Mouse (Mus musculus) testis, adult 2 months (tissue): Measurements from ENCODE around the gene 0610030E20Rik. TPM values are rescaled to one million over a fixed set of nuclear protein-coding genes. Genes with fewer than 3 reads are reported as not detected.

Experiments
- H3K27ac ChIP-seq: fragments of 200-500 bp; 2 replicates; pipeline ENCODE4 v1.5.1; 2012; ENCODE audit warnings: low read depth, low read length; ENCODE audit not compliant: control insufficient read depth, insufficient read depth
- H3K27me3 ChIP-seq: fragments of 200-500 bp; 2 replicates; pipeline ENCODE4 v1.6.1; 2012; ENCODE audit warnings: mild to moderate bottlenecking, low read length, moderate library complexity; ENCODE audit not compliant: control insufficient read depth, insufficient read depth
- H3K36me3 ChIP-seq: fragments of 200-500 bp; 2 replicates; pipeline ENCODE4 v1.6.1; 2012; ENCODE audit warnings: mild to moderate bottlenecking, low read length; ENCODE audit not compliant: control insufficient read depth, insufficient read depth
- H3K4me1 ChIP-seq: fragments of 200-500 bp; 2 replicates; pipeline ENCODE4 v1.6.1; 2012; ENCODE audit warnings: low read length; ENCODE audit not compliant: control insufficient read depth, insufficient read depth
- H3K4me3 ChIP-seq: fragments of 200-500 bp; 2 replicates; pipeline ENCODE4 v1.5.1; 2012; ENCODE audit warnings: low read depth, mild to moderate bottlenecking, low read length, moderate library complexity, mixed read lengths; ENCODE audit not compliant: control insufficient read depth
- CTCF ChIP-seq: fragments of 200-500 bp; IDR thresholded peaks from 2 replicates; pipeline ENCODE4 v1.5.1; 2012; ENCODE audit warnings: low read depth, mild to moderate bottlenecking, inconsistent platforms, low read length, moderate library complexity; ENCODE audit not compliant: control insufficient read depth, insufficient read depth, insufficient replicate concordance
- POLR2A ChIP-seq: fragments of 200-500 bp; IDR thresholded peaks from 2 replicates; pipeline ENCODE4 v1.6.1; 2012; ENCODE audit warnings: low read depth, mild to moderate bottlenecking, inconsistent platforms, low read length, moderate library complexity; ENCODE audit not compliant: control insufficient read depth
- polyA plus RNA-seq: library from polyadenylated mRNA; depleted of rRNA; stranded (reverse); fragments of >200 nt; gene quantifications from 2 replicates; pipeline ENCODE4 v1.2.3, GENCODE M21; 2012

Gene 0610030E20Rik
- polyA plus RNA-seq, 1 experiment, result 21.5 TPM

GRCm38 (mm10) chr6:72350214-72350613, 3.1 kb downstream of the 0610030E20Rik start:
- Histone ChIP-seq H3K36me3 (peaks cover 4% of the 10 kb centered on the region), H3K27ac (peak overlapping the region; percentile 72; the same call in 1 of the 2 replicates), H3K4me3 (peak overlapping the region; percentile 74), H3K4me1 (peaks cover 4% of the 10 kb centered on the region), H3K27me3 (no peaks in the 10 kb centered on the region)
- TF ChIP-seq POLR2A, result no peak
- TF ChIP-seq CTCF, result no peak

GRCm38 (mm10) chr6:72352636-72353405, 5.7 kb downstream of the 0610030E20Rik start:
- Histone ChIP-seq H3K27me3 (no peaks in the 10 kb centered on the region), H3K4me1 (peaks cover 7% of the 10 kb centered on the region), H3K4me3 (no peak overlapping the region), H3K27ac (no peak overlapping the region; the same call in 1 of the 2 replicates), H3K36me3 (peaks cover 4% of the 10 kb centered on the region)
- TF ChIP-seq POLR2A (no peak), CTCF (no peak)

GRCm38 (mm10) chr6:72354025-72354424, 6.9 kb downstream of the 0610030E20Rik start:
- Histone ChIP-seq H3K4me3 (peak overlapping the region; percentile 9; the same call in 1 of the 2 replicates), H3K36me3 (peaks cover 4% of the 10 kb centered on the region), H3K27ac (no peak overlapping the region), H3K27me3 (no peaks in the 10 kb centered on the region), H3K4me1 (peaks cover 7% of the 10 kb centered on the region)
- TF ChIP-seq CTCF (no peak), POLR2A (no peak)

GRCm38 (mm10) chr6:72355066-72355911, 8.2 kb downstream of the 0610030E20Rik start, which contains the start of gene Tmem150a:
Gene Tmem150a, plus strand, starts transcription at chr6:72355447.
- peaks cover 4% of the 10 kb centered on the region for H3K36me3 ChIP-seq
- H3K4me1 ChIP-seq, result peaks cover 8% of the 10 kb centered on the region
- peak within 1 kb of the TSS; percentile 91 for H3K4me3 ChIP-seq
- TF ChIP-seq CTCF, result no peak
- no peak for TF ChIP-seq POLR2A
- H3K27me3 ChIP-seq, result no peaks in the 10 kb centered on the region
- H3K27ac ChIP-seq, result peak within 1 kb of the TSS; percentile 62; the same call in 1 of the 2 replicates

GRCm38 (mm10) chr6:72356001-72356532, 8.9 kb downstream of the 0610030E20Rik start:
- TF ChIP-seq CTCF (no peak), POLR2A (no peak)
- Histone ChIP-seq H3K36me3 (peaks cover 2% of the 10 kb centered on the region), H3K4me1 (peaks cover 13% of the 10 kb centered on the region), H3K4me3 (peak overlapping the region; percentile 91), H3K27me3 (no peaks in the 10 kb centered on the region), H3K27ac (no peak overlapping the region)

GRCm38 (mm10) chr6:72357164-72358079, 10.3 kb downstream of the 0610030E20Rik start:
- Histone ChIP-seq H3K36me3 (peaks cover 2% of the 10 kb centered on the region; the same call in 1 of the 2 replicates), H3K27me3 (no peaks in the 10 kb centered on the region), H3K27ac (no peak overlapping the region), H3K4me1 (peaks cover 18% of the 10 kb centered on the region), H3K4me3 (no peak overlapping the region)
- TF ChIP-seq POLR2A (no peak), CTCF (no peak)

GRCm38 (mm10) chr6:72358086-72358764, 11.1 kb downstream of the 0610030E20Rik start:
- H3K27ac ChIP-seq, result no peak overlapping the region
- H3K36me3 ChIP-seq, result peaks cover 2% of the 10 kb centered on the region; the same call in 1 of the 2 replicates
- H3K4me3 ChIP-seq, result no peak overlapping the region
- H3K4me1 ChIP-seq, result peaks cover 20% of the 10 kb centered on the region
- TF ChIP-seq POLR2A (peak; percentile 24; the same call in 1 of the 2 replicates), CTCF (no peak)
- H3K27me3 ChIP-seq, result no peaks in the 10 kb centered on the region
